Mouse (Mus musculus) midbrain, embryonic 14.5 days (tissue): Measurements from ENCODE around the gene Olfr1357. TPM values are rescaled to one million over a fixed set of nuclear protein-coding genes. Genes with fewer than 3 reads are reported as not detected.

Experiments
- ATAC-seq: fragments of 200-750 bp; cut with Nextera tagmentation; 2 replicates; pipeline ENCODE4 v1.8.0; 2017; ENCODE audit warnings: moderate number of reproducible peaks, moderate library complexity; ENCODE audit not compliant: low FRiP score, low TSS enrichment
- DNase-seq: peaks from one replicate; pipeline ENCODE4 v3.0.0-alpha.2; 2015
- H3K27ac ChIP-seq: fragments of 300-500 bp; sonication (generic); replicated peaks from 2 replicates; pipeline ENCODE4 v1.5.1; 2014; ENCODE audit warnings: mild to moderate bottlenecking, low read depth, low read length, moderate library complexity
- H3K27me3 ChIP-seq: fragments of 300-500 bp; sonication (generic); 2 replicates; pipeline ENCODE4 v1.6.1; 2014; ENCODE audit warnings: low read length, control low read depth, mixed read lengths; ENCODE audit not compliant: control insufficient read depth, insufficient read depth
- H3K36me3 ChIP-seq: fragments of 300-500 bp; sonication (generic); 2 replicates; pipeline ENCODE4 v1.6.1; 2014; ENCODE audit warnings: low read length, control low read depth; ENCODE audit not compliant: control insufficient read depth, insufficient read depth
- H3K4me1 ChIP-seq: fragments of 300-500 bp; sonication (generic); 2 replicates; pipeline ENCODE4 v1.6.1; 2014; ENCODE audit warnings: mild to moderate bottlenecking, antibody characterized with exemption, low read length, control low read depth; ENCODE audit not compliant: control insufficient read depth, insufficient read depth
- H3K4me2 ChIP-seq: fragments of 300-500 bp; sonication (generic); 2 replicates; pipeline ENCODE4 v1.6.1; 2014; ENCODE audit warnings: mild to moderate bottlenecking, low read length, moderate library complexity
- H3K4me3 ChIP-seq: fragments of 300-500 bp; sonication (generic); replicated peaks from 2 replicates; pipeline ENCODE4 v1.5.1; 2014; ENCODE audit warnings: low read depth, low read length
- H3K9ac ChIP-seq: fragments of 300-500 bp; sonication (generic); replicated peaks from 2 replicates; pipeline ENCODE4 v1.6.1; 2014; ENCODE audit warnings: mild to moderate bottlenecking, low read length, moderate library complexity
- H3K9me3 ChIP-seq: fragments of 300-500 bp; sonication (generic); 2 replicates; pipeline ENCODE4 v1.6.1; 2016; ENCODE audit warnings: low read length, control low read depth, mixed read lengths; ENCODE audit not compliant: control insufficient read depth
- WGBS: fragments of 180-500 bp; shearing (Covaris S2); extraction: QIAGEN DNeasy Blood & Tissue Kit; methylation state at CpG from one replicate; pipeline ENCODE4 v1.1.7; 2014; 5-methylcytosine and 5-hydroxymethylcytosine counted together
- polyA plus RNA-seq: library from polyadenylated mRNA; unstranded; fragments of >200 nt; fragmentation: Nextera tagmentation; extraction: Ambion mirVana; gene quantifications from 2 replicates; pipeline ENCODE4 v1.2.1, GENCODE M21; 2014

Gene Olfr1357
- polyA plus RNA-seq, 1 experiment from 2014 or later, result not detected

GRCm38 (mm10) chr10:78565070-78565469 lies 52.8 kb downstream of the Olfr1357 start:
- Histone ChIP-seq H3K4me3 (no peak overlapping the region), H3K27ac (no peak overlapping the region), H3K4me2 (no peak overlapping the region), H3K27me3 (no peaks in the 10 kb centered on the region), H3K9ac (no peak overlapping the region), H3K4me1 (no peaks in the 10 kb centered on the region), H3K36me3 (no peaks in the 10 kb centered on the region), H3K9me3 (no peaks in the 10 kb centered on the region)
- no peak for ATAC-seq
- 88% methylated on average over 1 of the region's 1 CpGs for WGBS
- no peak for DNase-seq

Other genes with a start within 250 kb of the Olfr1357 start
- 305 and 353 TPM in 2 replicates for gene Rrp1, start 205.0 kb downstream of the Olfr1357 start, polyA plus RNA-seq
- gene Cstb, start 192.4 kb downstream of the Olfr1357 start, polyA plus RNA-seq, result 100 and 102 TPM in 2 replicates
- gene Pdxk, start 153.1 kb downstream of the Olfr1357 start, polyA plus RNA-seq, result 22.6 and 23.7 TPM in 2 replicates
- not detected in 2 replicates for gene Olfr1358, start 100.6 kb downstream of the Olfr1357 start, polyA plus RNA-seq
- gene Ilvbl, start 43.7 kb downstream of the Olfr1357 start, polyA plus RNA-seq, result 46.4 and 48.5 TPM in 2 replicates
- gene Syde1, start 26.1 kb downstream of the Olfr1357 start, polyA plus RNA-seq, result 2.3 and 4.3 TPM in 2 replicates
- not detected in 2 replicates for gene Casp14, start 100.2 kb upstream of the Olfr1357 start, polyA plus RNA-seq
- 0.34 and 0.43 TPM in 2 replicates for gene Ccdc105, start 135.0 kb upstream of the Olfr1357 start, polyA plus RNA-seq
- 6.6 and 10.3 TPM in 2 replicates for gene Slc1a6, start 162.4 kb upstream of the Olfr1357 start, polyA plus RNA-seq
- not detected in 2 replicates for gene Olfr1356, start 234.1 kb upstream of the Olfr1357 start, polyA plus RNA-seq